Mouse (Mus musculus) common myeloid progenitor, adult 5-6 weeks (primary cell): Measurements from ENCODE around the gene Fam19a2. TPM values are rescaled to one million over a fixed set of nuclear protein-coding genes. Genes with fewer than 3 reads are reported as not detected.
A peak's percentile ranks its signal among the peaks of the same experiment; 100 is the strongest.

Experiments
- ATAC-seq: replicated peaks from 2 replicates; pipeline ENCODE4 v1.8.0; 2016; ENCODE audit warnings: low read depth, mild to moderate bottlenecking, moderate TSS enrichment, inconsistent platforms; ENCODE audit not compliant: poor library complexity, severe bottlenecking
- total RNA-seq: library from RNA; stranded (forward); fragments of 200-1000, 187-1606 nt; gene quantifications from 2 replicates; pipeline ENCODE4 v1.2.3, GENCODE M21; 2017

Gene Fam19a2
- not detected in 2 replicates for total RNA-seq

- peak; percentile 85 for ATAC-seq
Measured at GRCm38 (mm10) chr10:123263876-123264309, at the start of gene Fam19a2. Gene Fam19a2, plus strand, starts transcription at chr10:123263996.

- ATAC-seq = no peak; the same call in 1 of the 2 replicates
Measured at GRCm38 (mm10) chr10:123222785-123223184, 41.0 kb upstream of the Fam19a2 start.

GRCm38 (mm10) chr10:123229420-123229819, 34.4 kb upstream of the Fam19a2 start:
- ATAC-seq = peak; percentile 45; the same call in 1 of the 2 replicates

GRCm38 (mm10) chr10:123248063-123248462, 15.7 kb upstream of the Fam19a2 start:
- ATAC-seq = no peak

GRCm38 (mm10) chr10:123251904-123252303, 11.9 kb upstream of the Fam19a2 start:
- no peak; the same call in 1 of the 2 replicates for ATAC-seq

GRCm38 (mm10) chr10:123254299-123254698, 9.5 kb upstream of the Fam19a2 start:
- peak; percentile 81 for ATAC-seq

GRCm38 (mm10) chr10:123255674-123256348, 8.0 kb upstream of the Fam19a2 start:
- ATAC-seq = peak; percentile 46; the same call in 1 of the 2 replicates

- no peak; the same call in 1 of the 2 replicates for ATAC-seq
Measured at GRCm38 (mm10) chr10:123264461-123265191, 830 bp downstream of the Fam19a2 start.

GRCm38 (mm10) chr10:123265241-123265790, 1.5 kb downstream of the Fam19a2 start:
- no peak for ATAC-seq

GRCm38 (mm10) chr10:123268568-123268967, 4.8 kb downstream of the Fam19a2 start:
- ATAC-seq = no peak

GRCm38 (mm10) chr10:123274554-123274953, 10.8 kb downstream of the Fam19a2 start:
- ATAC-seq = no peak

- no peak for ATAC-seq
Measured at GRCm38 (mm10) chr10:123307300-123307699, 43.5 kb downstream of the Fam19a2 start.

GRCm38 (mm10) chr10:123326271-123326670, 62.5 kb downstream of the Fam19a2 start:
- no peak for ATAC-seq

GRCm38 (mm10) chr10:123341280-123341679, 77.5 kb downstream of the Fam19a2 start:
- no peak for ATAC-seq

GRCm38 (mm10) chr10:123342591-123343236, 78.9 kb downstream of the Fam19a2 start:
- 0 out of 2 replicates have a peak, but pooled peaks have one; percentile 36 for ATAC-seq

- no peak for ATAC-seq
Measured at GRCm38 (mm10) chr10:123346301-123346700, 82.5 kb downstream of the Fam19a2 start.

- no peak for ATAC-seq
Measured at GRCm38 (mm10) chr10:123353667-123354066, 89.9 kb downstream of the Fam19a2 start.

GRCm38 (mm10) chr10:123357010-123357409, 93.2 kb downstream of the Fam19a2 start:
- no peak for ATAC-seq

GRCm38 (mm10) chr10:123360492-123360891, 96.7 kb downstream of the Fam19a2 start:
- ATAC-seq = peak; percentile 60

- no peak for ATAC-seq
Measured at GRCm38 (mm10) chr10:123364628-123365027, 100.8 kb downstream of the Fam19a2 start.
